Mouse (Mus musculus) gastrocnemius, adult 8-10 months (tissue): Measurements from ENCODE around the gene Zfp14. TPM values are rescaled to one million over a fixed set of nuclear protein-coding genes. Genes with fewer than 3 reads are reported as not detected.

Experiments used
- microRNA-seq: library from miRNA; unstranded; fragments of <30 nt; microRNA quantifications from one replicate; pipeline ENCODE4 v1.2.0, GENCODE M21; 2022
- total RNA-seq, 4 experiments: library from RNA; stranded (reverse); gene quantifications; 2 replicates each; pipeline ENCODE4 v1.2.4; 2022

Zfp14 gene
- total RNA-seq, 4 experiments from 2014 or later = 1.2 to 2.1 (median 1.6) TPM

Small RNA genes lying within 50 kb of the gene (microRNA-seq; reads per million reads assigned to microRNA genes)
- gene Gm23368 = not detected

Other genes with a start within 250 kb of the Zfp14 start
- 1 to 10 TPM; 8.1 to 8.9 (median 8.6) TPM for gene Zfp790, start 235.3 kb downstream of the Zfp14 start, total RNA-seq
- gene Zfp940, start 197.7 kb downstream of the Zfp14 start, total RNA-seq = 1 to 10 TPM; 2.6 to 4.6 (median 3.1) TPM
- 1 to 10 TPM; 3.0 to 4.6 (median 3.5) TPM for gene Zfp420, start 191.4 kb downstream of the Zfp14 start, total RNA-seq
- 1 to 10 TPM; 6.5 to 9.3 (median 7.1) TPM for gene Zfp27, start 144.8 kb downstream of the Zfp14 start, total RNA-seq
- gene Zfp383, start 143.2 kb downstream of the Zfp14 start, total RNA-seq = 1 to 10 TPM; 5.8 to 7.7 (median 6.9) TPM
- 1 to 10 TPM; 4.9 to 7.3 (median 6.3) TPM for gene Zfp74, start 97.3 kb downstream of the Zfp14 start, total RNA-seq
- 10 to 100 TPM; 10.9 to 22.2 (median 12.3) TPM for gene Zfp568, start 67.4 kb downstream of the Zfp14 start, total RNA-seq
- gene Zfp82, start 21.5 kb upstream of the Zfp14 start, total RNA-seq = 1 to 10 TPM in 3 of 4 experiments, under 1 TPM in 1; 0.19 to 2.2 (median 1.6) TPM
- gene Gm26920, start 39.0 kb upstream of the Zfp14 start, total RNA-seq = 1 to 10 TPM in 1 of 4 experiments, not detected in 3; 1.9 TPM
- 1 to 10 TPM; 2.3 to 3.7 (median 3.0) TPM for gene Zfp566, start 39.1 kb upstream of the Zfp14 start, total RNA-seq
- gene Zfp260, start 43.4 kb upstream of the Zfp14 start, total RNA-seq = 10 to 100 TPM; 34.0 to 49.3 (median 42.0) TPM
- 1 to 10 TPM in 1 of 4 experiments, under 1 TPM in 3; 0.87 to 1.1 (median 0.95) TPM for gene Zfp382, start 70.6 kb upstream of the Zfp14 start, total RNA-seq
- 10 to 100 TPM; 22.6 to 31.4 (median 26.4) TPM for gene Zfp146, start 118.4 kb upstream of the Zfp14 start, total RNA-seq
- 100 to 1,000 TPM; 730 to 997 (median 888) TPM for gene Cox7a1, start 132.8 kb upstream of the Zfp14 start, total RNA-seq
- 100 to 1,000 TPM; 164 to 196 (median 175) TPM for gene Capns1, start 147.4 kb upstream of the Zfp14 start, total RNA-seq
- gene Polr2i, start 180.6 kb upstream of the Zfp14 start, total RNA-seq = 10 to 100 TPM; 55.8 to 67.4 (median 62.3) TPM
- 10 to 100 TPM; 26.8 to 38.6 (median 31.1) TPM for gene Tbcb, start 180.9 kb upstream of the Zfp14 start, total RNA-seq
- gene Ovol3, start 184.3 kb upstream of the Zfp14 start, total RNA-seq = not detected
- gene Thap8, start 228.7 kb upstream of the Zfp14 start, total RNA-seq = not detected
- gene Wdr62, start 229.0 kb upstream of the Zfp14 start, total RNA-seq = 1 to 10 TPM in 3 of 4 experiments, under 1 TPM in 1; 0.90 to 2.3 (median 1.4) TPM
- gene Clip3, start 240.3 kb upstream of the Zfp14 start, total RNA-seq = 1 to 10 TPM; 1.1 to 7.3 (median 3.4) TPM